Mouse (Mus musculus) neural tube, embryonic 13.5 days (tissue): Measurements from ENCODE around the gene Osbpl10. TPM values are rescaled to one million over a fixed set of nuclear protein-coding genes. Genes with fewer than 3 reads are reported as not detected.

Source experiments
- ATAC-seq: fragments of 200-750 bp; cut with Nextera tagmentation; 2 replicates; pipeline ENCODE4 v1.8.0; 2017; ENCODE audit warnings: low read depth, mild to moderate bottlenecking, moderate TSS enrichment, moderate library complexity
- H3K27ac ChIP-seq: fragments of 300-500 bp; sonication (generic); replicated peaks from 2 replicates; pipeline ENCODE4 v1.5.1; 2015; ENCODE audit warnings: moderate library complexity, mild to moderate bottlenecking, inconsistent platforms
- H3K27me3 ChIP-seq: fragments of 300-500 bp; sonication (generic); 2 replicates; pipeline ENCODE4 v1.6.1; 2015; ENCODE audit warnings: mild to moderate bottlenecking, inconsistent platforms
- H3K36me3 ChIP-seq: fragments of 300-500 bp; sonication (generic); 2 replicates; pipeline ENCODE4 v1.6.1; 2015; ENCODE audit warnings: mild to moderate bottlenecking, inconsistent platforms
- H3K4me1 ChIP-seq: fragments of 300-500 bp; sonication (generic); replicated peaks from 2 replicates; pipeline ENCODE4 v1.6.1; 2015; ENCODE audit warnings: inconsistent platforms
- H3K4me2 ChIP-seq: fragments of 300-500 bp; sonication (generic); 2 replicates; pipeline ENCODE4 v1.6.1; 2015; ENCODE audit warnings: inconsistent platforms, mild to moderate bottlenecking, moderate library complexity
- H3K4me3 ChIP-seq: fragments of 300-500 bp; sonication (generic); 2 replicates; pipeline ENCODE4 v1.5.1; 2015; ENCODE audit warnings: mild to moderate bottlenecking, inconsistent platforms
- H3K9ac ChIP-seq: fragments of 300-500 bp; sonication (generic); 2 replicates; pipeline ENCODE4 v1.6.1; 2015; ENCODE audit warnings: moderate library complexity, mild to moderate bottlenecking, inconsistent platforms
- H3K9me3 ChIP-seq: fragments of 300-500 bp; sonication (generic); 2 replicates; pipeline ENCODE4 v1.6.1; 2016; ENCODE audit warnings: inconsistent platforms
- WGBS: fragments of 180-500 bp; shearing (Covaris S2); methylation state at CpG from one replicate; pipeline ENCODE4 v1.1.7; 2015; 5-methylcytosine and 5-hydroxymethylcytosine counted together
- polyA plus RNA-seq: library from polyadenylated mRNA; unstranded; fragments of >200 nt; fragmentation: Nextera tagmentation; extraction: Ambion mirVana; gene quantifications from 2 replicates; pipeline ENCODE4 v1.2.1, GENCODE M21; 2015

The Osbpl10 gene
- polyA plus RNA-seq, 1 experiment from 2014 or later: 3.2 TPM

- WGBS: 76% methylated on average over 3 of the region's 3 CpGs
- ATAC-seq: no peak
- Histone ChIP-seq H3K9me3 (no peaks in the 10 kb centered on the region), H3K9ac (no peak overlapping the region), H3K4me2 (no peak overlapping the region), H3K36me3 (no peaks in the 10 kb centered on the region), H3K27ac (no peak overlapping the region), H3K27me3 (no peaks in the 10 kb centered on the region), H3K4me3 (no peak overlapping the region), H3K4me1 (peaks cover 6% of the 10 kb centered on the region)
Measured at GRCm38 (mm10) chr9:115192890-115193289, 214.5 kb downstream of the Osbpl10 start.

- H3K4me3 ChIP-seq: no peak overlapping the region
- H3K9me3 ChIP-seq: no peaks in the 10 kb centered on the region
- ATAC-seq: no peak
- no peak overlapping the region for H3K9ac ChIP-seq
- no peak overlapping the region for H3K4me2 ChIP-seq
- no peaks in the 10 kb centered on the region for H3K27me3 ChIP-seq
- H3K36me3 ChIP-seq: no peaks in the 10 kb centered on the region
- WGBS: 81% methylated on average over 7 of the region's 7 CpGs
- H3K4me1 ChIP-seq: no peaks in the 10 kb centered on the region
- H3K27ac ChIP-seq: no peak overlapping the region
Measured at GRCm38 (mm10) chr9:115197082-115197481, 218.7 kb downstream of the Osbpl10 start.

GRCm38 (mm10) chr9:115200166-115200862 lies 221.9 kb downstream of the Osbpl10 start:
- Histone ChIP-seq H3K4me3 (no peak overlapping the region), H3K9me3 (no peaks in the 10 kb centered on the region), H3K4me2 (no peak overlapping the region), H3K4me1 (peaks cover 2% of the 10 kb centered on the region; the same call in 1 of the 2 replicates), H3K9ac (no peak overlapping the region), H3K27ac (no peak overlapping the region), H3K27me3 (no peaks in the 10 kb centered on the region), H3K36me3 (no peaks in the 10 kb centered on the region)
- no peak for ATAC-seq
- WGBS: 88% methylated on average over 15 of the region's 15 CpGs

- WGBS: 93% methylated on average over 6 of the region's 6 CpGs
- ATAC-seq: no peak
- Histone ChIP-seq H3K27ac (no peak overlapping the region), H3K36me3 (no peaks in the 10 kb centered on the region), H3K4me3 (no peak overlapping the region), H3K9ac (no peak overlapping the region), H3K9me3 (no peaks in the 10 kb centered on the region), H3K4me1 (peaks cover 12% of the 10 kb centered on the region), H3K27me3 (no peaks in the 10 kb centered on the region), H3K4me2 (no peak overlapping the region)
Measured at GRCm38 (mm10) chr9:115201264-115201663, 222.9 kb downstream of the Osbpl10 start.

- Histone ChIP-seq H3K9ac (no peak overlapping the region), H3K9me3 (no peaks in the 10 kb centered on the region), H3K36me3 (no peaks in the 10 kb centered on the region), H3K27me3 (no peaks in the 10 kb centered on the region), H3K27ac (no peak overlapping the region), H3K4me3 (no peak overlapping the region), H3K4me1 (peaks cover 12% of the 10 kb centered on the region), H3K4me2 (no peak overlapping the region)
- 59% methylated on average over 6 of the region's 6 CpGs for WGBS
- ATAC-seq: no peak
Measured at GRCm38 (mm10) chr9:115203136-115203535, 224.8 kb downstream of the Osbpl10 start.

- no peak overlapping the region for H3K4me2 ChIP-seq
- no peak for ATAC-seq
- H3K27ac ChIP-seq: no peak overlapping the region
- H3K27me3 ChIP-seq: no peaks in the 10 kb centered on the region
- H3K9me3 ChIP-seq: no peaks in the 10 kb centered on the region
- no peaks in the 10 kb centered on the region for H3K36me3 ChIP-seq
- WGBS: 5% methylated on average over 6 of the region's 6 CpGs
- H3K4me1 ChIP-seq: peaks cover 12% of the 10 kb centered on the region
- no peak overlapping the region for H3K4me3 ChIP-seq
- H3K9ac ChIP-seq: no peak overlapping the region
Measured at GRCm38 (mm10) chr9:115205491-115205890, 227.1 kb downstream of the Osbpl10 start.

- H3K4me2 ChIP-seq: no peak overlapping the region
- no peak for ATAC-seq
- 66% methylated on average over 5 of the region's 5 CpGs for WGBS
Measured at GRCm38 (mm10) chr9:115206219-115206618, 227.8 kb downstream of the Osbpl10 start.

GRCm38 (mm10) chr9:115209737-115210136 lies 231.4 kb downstream of the Osbpl10 start:
- no peak for ATAC-seq
- no peaks in the 10 kb centered on the region for H3K36me3 ChIP-seq
- no peaks in the 10 kb centered on the region for H3K27me3 ChIP-seq
- no peak overlapping the region for H3K4me2 ChIP-seq
- H3K9me3 ChIP-seq: no peaks in the 10 kb centered on the region
- WGBS: 86% methylated on average over 7 of the region's 7 CpGs
- H3K27ac ChIP-seq: no peak overlapping the region
- H3K4me1 ChIP-seq: peaks cover 12% of the 10 kb centered on the region
- H3K4me3 ChIP-seq: no peak overlapping the region
- H3K9ac ChIP-seq: no peak overlapping the region

More at GRCm38 (mm10) chr9:115206219-115206618, 227.8 kb downstream of the Osbpl10 start:
- H3K9me3 ChIP-seq: no peaks in the 10 kb centered on the region
- no peak overlapping the region for H3K27ac ChIP-seq
- H3K9ac ChIP-seq: no peak overlapping the region
- no peaks in the 10 kb centered on the region for H3K27me3 ChIP-seq
- no peak overlapping the region for H3K4me3 ChIP-seq
- peaks cover 12% of the 10 kb centered on the region for H3K4me1 ChIP-seq
- H3K36me3 ChIP-seq: no peaks in the 10 kb centered on the region

- no peaks in the 10 kb centered on the region for H3K27me3 ChIP-seq
- H3K36me3 ChIP-seq: no peaks in the 10 kb centered on the region
- WGBS: 84% methylated on average over 12 of the region's 12 CpGs
- H3K9ac ChIP-seq: no peak overlapping the region
- H3K4me1 ChIP-seq: peaks cover 10% of the 10 kb centered on the region
- no peak overlapping the region for H3K4me2 ChIP-seq
- no peak overlapping the region for H3K4me3 ChIP-seq
- ATAC-seq: no peak
- H3K9me3 ChIP-seq: no peaks in the 10 kb centered on the region
- no peak overlapping the region for H3K27ac ChIP-seq
Measured at GRCm38 (mm10) chr9:115210535-115210934, 232.2 kb downstream of the Osbpl10 start.

- no peaks in the 10 kb centered on the region for H3K27me3 ChIP-seq
Measured at GRCm38 (mm10) chr9:115213755-115214264, 235.4 kb downstream of the Osbpl10 start.

GRCm38 (mm10) chr9:115214572-115215571 lies 236.5 kb downstream of the Osbpl10 start:
- no peak for ATAC-seq
- Histone ChIP-seq H3K4me2 (no peak overlapping the region), H3K4me3 (no peak overlapping the region), H3K9me3 (no peaks in the 10 kb centered on the region), H3K4me1 (peaks cover 10% of the 10 kb centered on the region), H3K27ac (0 out of 2 replicates have a peak overlapping the region, but pooled peaks have one; percentile 13), H3K27me3 (no peaks in the 10 kb centered on the region), H3K36me3 (no peaks in the 10 kb centered on the region), H3K9ac (no peak overlapping the region)
- 15% methylated on average over 7 of the region's 7 CpGs for WGBS

More at GRCm38 (mm10) chr9:115213755-115214264, 235.4 kb downstream of the Osbpl10 start:
- Histone ChIP-seq H3K4me3 (no peak overlapping the region), H3K9me3 (no peaks in the 10 kb centered on the region), H3K27ac (no peak overlapping the region), H3K9ac (no peak overlapping the region), H3K4me1 (peaks cover 10% of the 10 kb centered on the region), H3K36me3 (no peaks in the 10 kb centered on the region), H3K4me2 (no peak overlapping the region)
- ATAC-seq: no peak
- 86% methylated on average over 5 of the region's 5 CpGs for WGBS
